Mouse (Mus musculus): Measurements from ENCODE around the gene Gp9. TPM values are rescaled to one million over a fixed set of nuclear protein-coding genes. Genes with fewer than 3 reads are reported as not detected.
"Not testable (repeated sequence)": the region's sequence is repeated elsewhere in the genome, so short reads cannot be mapped to it uniquely, and the experiment has no call there.

Gp9 gene
- total RNA-seq, 4 experiments from 2014 or later: not detected

DNA sequence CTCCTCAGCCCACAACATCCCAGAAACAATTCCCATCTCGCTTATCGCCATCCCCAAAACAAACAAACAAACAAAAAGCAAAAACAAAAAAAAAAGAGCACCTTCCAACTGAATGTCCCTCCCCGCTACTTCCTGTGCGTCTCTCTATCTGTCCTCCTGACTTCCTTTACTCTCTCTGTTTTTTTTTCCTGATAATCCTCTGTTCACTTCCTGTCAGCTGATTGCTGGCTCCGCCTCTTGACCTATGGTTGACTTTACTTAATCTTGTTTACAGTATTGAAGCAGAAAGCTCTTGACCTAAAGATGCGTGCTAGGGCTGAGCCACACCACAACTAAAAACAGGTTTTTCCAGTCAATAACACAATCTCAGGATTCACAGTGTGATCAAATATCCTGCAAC is 29.3 kb upstream of the Gp9 start:
- DNase-seq (ENCODE audit: low spot score in 2 of 2): no peak

DNA sequence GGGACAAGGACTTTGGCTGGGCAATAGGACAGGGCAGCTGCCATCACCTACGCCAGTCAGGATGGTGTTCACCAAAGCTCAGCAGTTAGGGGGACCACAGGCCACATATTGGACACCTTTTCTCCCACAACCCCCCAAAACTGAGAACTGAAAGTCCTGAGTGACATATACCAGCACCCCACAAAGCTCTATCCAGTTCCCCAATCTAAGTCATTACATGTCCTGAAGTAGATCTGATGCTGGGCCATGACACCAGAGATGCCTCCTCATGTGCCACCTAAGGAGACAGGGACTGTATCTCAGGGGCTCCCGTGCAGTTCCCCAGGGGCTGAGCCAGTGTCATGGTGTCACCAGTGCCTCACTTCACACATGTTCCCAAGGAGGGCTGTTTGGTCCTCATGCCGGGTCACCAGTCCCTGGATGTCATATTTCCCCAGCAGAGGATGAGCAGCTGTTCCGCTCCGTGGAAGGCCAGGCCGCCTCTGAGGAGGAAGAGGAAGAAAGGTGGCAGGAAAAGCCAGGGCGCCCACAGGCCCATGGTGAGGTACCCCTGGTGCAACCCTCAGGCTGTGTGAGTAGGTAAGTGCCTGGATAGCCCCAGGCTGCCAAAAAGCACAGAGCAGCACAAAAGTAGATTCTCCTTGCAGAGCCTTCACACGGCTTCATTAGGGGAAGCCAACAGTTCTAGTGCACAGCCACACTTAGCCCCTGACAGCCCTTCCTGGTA is 27.5 kb upstream of the Gp9 start:
- no peak for DNase-seq (ENCODE audit: low spot score in 2 of 2)

DNA sequence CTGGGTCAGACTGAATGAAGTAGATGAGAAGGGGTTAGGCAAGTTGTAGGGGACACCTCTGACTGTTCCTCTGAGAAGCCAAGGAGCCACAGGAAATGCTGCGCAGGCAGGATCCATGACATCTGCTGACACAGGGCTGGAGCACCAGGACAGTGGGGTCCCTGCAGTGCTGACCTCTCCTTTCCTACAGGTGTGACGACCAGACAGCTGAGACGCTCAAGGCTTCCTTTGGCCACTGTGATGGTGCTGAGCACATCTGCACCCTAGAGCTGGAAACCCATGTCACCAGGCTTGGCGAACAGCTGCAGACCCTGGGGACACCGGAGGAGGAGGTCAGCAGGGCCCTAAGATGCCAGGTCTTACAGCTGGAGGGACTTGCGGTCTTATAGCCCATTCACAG is 26.3 kb upstream of the Gp9 start:
- DNase-seq (ENCODE audit: low spot score in 2 of 2): no peak

DNA sequence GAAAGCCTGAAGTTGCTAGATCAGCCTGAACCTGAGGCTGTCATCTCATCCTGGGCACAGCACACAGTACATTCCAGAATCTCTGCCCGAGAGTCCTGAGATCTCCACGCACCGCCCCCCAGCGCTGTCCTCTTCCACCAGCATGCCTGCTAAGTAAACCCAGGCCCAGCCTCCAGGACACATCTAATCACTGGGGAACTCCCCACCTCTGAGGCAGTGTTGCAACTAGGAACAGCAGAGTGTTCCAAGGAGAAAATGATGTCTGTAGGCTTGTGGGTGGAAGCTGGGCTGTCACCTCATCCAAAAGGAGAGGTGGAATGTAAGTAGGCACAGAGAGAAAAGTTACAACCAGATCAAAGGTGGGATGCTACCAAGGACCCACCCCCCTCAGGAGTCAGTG is 22.7 kb upstream of the Gp9 start:
- no peak for DNase-seq (ENCODE audit: low spot score in 2 of 2)

DNA sequence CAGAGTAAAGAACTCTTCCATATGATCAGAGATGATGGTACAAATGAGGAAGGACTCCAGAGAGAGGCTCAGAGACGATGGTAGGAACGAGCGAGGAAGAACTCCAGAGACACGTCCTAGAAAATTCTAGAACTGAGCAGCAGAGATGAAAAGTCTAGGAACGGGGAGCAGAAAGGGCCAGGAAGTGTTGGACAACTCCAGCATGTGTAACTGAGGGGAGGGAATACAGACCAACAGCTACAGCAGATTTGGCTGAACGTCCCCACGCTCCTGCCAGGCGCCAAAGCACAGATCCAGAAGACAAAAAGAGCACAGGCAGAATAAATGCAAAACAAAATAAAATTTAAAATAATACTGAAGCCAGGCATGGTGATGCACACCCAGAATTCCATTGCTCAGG is 21.0 kb upstream of the Gp9 start:
- no peak for DNase-seq (ENCODE audit: low spot score in 2 of 2)

DNA sequence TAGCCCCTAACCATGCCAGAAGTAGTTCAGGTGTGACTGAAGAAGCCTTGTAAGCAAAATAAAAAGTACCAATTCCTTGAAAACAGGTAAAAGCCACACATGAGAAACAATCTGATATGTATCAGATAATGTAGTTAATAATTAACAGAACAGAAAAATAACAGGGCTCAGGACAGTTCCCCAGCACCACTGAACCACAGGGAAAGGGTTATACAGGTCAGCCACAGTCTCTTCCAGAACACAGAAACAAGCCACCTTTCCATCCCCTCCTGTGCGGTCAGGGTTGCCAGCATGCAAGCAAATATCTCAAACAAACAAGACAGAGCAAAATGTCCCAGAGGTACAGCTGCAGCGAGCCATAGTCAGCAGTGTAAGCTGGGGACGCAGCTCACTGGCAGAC is 18.5 kb upstream of the Gp9 start:
- DNase-seq (ENCODE audit: low spot score in 2 of 2): no peak

DNA sequence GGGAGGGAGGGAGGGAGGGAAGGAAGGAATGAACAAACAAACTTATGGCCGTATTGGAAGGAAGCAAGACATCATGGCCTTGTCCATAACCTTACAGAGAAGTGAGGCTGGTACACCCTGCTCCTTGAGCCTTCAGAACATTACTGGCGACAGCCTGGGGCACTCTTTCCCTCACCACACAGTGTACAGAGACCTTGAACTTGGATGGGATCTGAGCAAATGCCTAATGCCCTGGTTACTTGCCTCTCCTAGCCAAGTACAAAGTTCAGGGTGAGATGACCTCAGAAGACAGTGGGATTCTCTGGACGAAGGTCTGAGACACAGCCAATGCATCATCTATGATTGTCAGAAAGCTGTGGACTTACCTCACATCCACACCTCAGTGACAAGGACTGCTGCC is 18.0 kb upstream of the Gp9 start:
- DNase-seq (ENCODE audit: low spot score in 2 of 2): no peak

DNA sequence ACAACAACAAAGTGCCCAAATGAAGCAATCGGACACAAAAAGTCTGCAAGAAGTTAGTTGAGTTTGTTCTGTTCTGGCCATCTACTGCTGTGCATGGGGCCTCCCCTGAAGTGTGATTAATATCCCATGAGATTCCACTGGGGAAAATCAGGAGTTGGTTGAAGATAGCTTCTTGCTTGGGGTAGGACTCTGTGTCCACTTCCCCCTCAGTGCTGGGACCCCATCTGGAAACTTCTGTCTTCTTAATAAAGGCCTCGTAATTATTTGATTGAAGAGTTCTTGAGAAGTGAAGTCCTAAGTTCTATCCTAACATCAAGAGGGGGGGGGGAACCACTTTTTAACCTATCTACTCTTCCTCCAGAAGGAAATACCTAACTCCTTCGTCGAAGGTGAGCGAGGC is 15.7 kb upstream of the Gp9 start:
- no peak for DNase-seq (ENCODE audit: low spot score in 2 of 2)

DNA sequence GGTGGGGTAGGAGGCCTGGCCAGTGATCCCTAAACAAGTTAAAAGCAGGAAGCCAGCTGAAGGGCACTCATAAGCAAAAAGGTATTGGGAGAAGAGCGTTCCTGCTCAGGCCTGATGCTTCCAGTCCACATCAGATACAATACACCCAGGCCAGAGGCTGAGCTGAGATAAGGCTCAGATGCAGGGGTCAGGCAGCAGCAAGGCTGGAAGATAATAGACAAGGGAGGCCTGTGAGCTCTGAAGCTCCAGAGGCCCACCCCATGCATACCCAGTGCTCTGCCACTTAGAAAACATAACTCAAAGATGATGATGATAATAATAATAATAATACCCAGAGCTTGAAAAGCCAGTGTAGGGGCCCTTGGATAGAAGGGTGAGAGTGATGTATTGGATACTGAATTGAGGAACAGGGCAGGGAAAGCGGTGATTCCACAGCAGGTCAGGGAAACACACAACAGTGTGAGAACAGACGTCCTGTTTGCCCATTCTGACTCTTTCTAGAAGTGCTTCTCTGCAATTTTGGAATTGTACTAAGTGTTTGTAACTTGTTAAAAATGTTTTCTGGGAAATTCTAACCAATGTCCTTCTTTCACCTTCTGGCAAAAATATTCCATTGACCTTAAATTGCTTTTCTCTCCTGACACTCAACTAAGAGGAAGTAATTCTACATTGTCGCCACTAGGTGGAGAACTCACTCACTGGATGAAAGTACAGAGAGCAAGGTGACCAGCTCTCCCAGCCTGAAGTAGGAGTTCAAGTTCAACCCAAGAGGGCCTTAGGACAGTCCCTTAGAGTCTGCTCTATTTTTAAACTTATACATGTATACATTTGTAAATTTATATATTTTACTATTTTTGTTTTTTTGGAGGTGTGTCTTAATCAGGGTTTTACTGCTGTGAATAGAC is 14.2 kb upstream of the Gp9 start:
- no peak for DNase-seq (ENCODE audit: low spot score in 2 of 2)

DNA sequence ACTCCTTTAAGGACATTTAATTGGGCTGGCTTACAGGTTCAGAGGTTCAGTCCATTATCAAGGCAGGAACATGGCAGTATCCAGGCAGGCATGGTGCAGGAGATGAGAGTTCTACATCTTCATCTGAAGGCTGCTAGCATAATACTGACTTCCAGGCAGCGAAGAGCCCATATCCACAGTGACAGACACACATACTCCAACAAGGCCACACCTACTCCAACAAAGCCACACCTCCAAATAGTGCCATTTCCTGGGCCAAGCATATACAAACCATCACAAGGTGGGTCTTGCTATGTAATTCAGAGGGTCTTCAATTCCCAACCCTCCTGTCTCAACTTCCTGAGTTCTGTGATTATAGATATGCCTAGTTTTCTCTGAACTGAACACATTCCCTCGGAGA is 13.6 kb upstream of the Gp9 start:
- DNase-seq (ENCODE audit: low spot score in 2 of 2): not testable (repeated sequence)

DNA sequence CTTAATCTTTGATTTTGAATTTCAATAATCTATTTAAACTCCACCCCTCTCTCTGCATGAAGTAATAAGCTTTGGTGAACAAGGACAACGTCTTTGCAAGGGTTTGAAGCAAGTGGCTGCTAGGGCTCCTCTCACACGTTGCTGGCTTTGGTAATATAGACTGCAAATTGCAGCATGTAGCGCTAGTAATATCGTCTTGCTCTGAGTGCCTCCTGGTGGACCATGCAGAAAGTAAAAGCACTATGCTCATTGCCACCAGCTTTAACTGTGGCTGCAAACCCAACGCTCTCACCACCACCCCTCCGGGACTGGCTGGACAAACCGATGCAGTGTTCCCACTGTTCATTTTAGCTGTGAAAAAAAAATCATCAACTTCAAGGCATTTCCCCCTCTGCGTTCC is 7.2 kb upstream of the Gp9 start:
- DNase-seq (ENCODE audit: low spot score in 2 of 2): no peak

DNA sequence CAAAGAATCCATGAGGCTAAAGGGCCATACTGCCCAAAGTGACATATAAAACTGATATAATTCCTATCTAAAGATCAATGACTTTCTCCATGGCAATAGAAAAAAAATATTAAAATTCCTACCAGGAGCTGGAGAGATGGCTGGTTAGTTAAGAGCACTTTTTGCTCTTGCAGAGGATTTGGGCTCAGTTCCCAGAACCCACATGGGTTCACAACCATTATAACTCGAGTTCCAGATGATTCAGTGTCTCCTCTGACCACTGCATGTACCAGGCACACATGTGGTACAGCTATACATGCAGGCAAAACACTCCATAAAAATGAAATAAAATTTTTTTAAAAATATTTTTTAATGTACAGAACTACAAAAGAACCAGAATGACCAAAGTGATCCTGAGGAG is 3.4 kb upstream of the Gp9 start:
- no peak for DNase-seq (ENCODE audit: low spot score in 2 of 2)

DNA sequence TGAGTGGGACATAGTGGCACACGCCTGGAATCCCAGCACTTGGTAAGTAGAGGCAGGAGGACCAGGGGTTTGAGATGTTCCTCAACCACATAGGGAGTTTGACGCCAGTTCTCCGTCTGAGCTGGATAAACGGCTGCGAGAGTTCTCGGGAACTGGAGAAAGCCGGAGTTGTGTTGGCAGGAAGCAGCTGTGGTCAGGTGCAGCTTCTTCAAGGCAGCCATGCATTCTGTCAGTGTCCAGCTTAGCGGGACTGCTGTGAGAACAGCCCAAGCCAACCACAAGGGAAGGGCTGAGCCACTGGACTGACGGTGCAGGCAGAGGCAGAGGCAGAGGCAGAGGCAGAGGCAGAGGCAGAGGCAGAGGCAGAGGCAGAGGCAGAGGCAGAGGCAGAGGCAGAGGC is 3.0 kb upstream of the Gp9 start:
- no peak for DNase-seq (ENCODE audit: low spot score in 2 of 2)

DNA sequence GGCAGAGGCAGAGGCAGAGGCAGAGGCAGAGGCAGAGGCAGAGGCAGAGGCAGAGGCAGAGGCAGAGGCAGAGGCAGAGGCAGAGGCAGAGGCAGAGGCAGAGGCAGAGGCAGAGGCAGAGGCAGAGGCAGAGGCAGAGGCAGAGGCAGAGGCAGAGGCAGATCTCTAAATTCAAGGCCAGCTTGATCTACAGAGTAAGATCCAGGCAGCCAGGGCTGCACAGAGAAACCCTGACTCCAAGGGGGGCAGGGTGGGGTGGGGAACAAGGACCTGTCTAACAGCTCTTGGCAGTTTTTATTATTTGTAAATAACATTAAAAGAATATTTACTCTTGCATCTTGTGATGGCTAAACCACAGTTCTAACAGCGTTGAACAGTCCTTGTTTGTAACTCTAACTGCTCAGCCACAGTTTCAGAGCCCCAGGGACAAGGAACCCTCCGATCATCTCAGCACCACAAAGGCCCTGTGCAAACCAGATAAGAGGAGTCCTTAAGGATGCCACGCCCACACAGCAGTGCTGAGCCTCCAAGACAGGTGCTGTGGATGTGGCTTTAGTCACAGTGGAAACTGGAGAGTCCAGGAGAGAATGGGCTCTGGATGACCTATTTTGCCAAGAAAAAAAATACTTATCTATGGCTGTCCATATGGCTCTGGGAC is 2.2 kb upstream of the Gp9 start:
- DNase-seq (ENCODE audit: low spot score in 2 of 2): no peak

DNA sequence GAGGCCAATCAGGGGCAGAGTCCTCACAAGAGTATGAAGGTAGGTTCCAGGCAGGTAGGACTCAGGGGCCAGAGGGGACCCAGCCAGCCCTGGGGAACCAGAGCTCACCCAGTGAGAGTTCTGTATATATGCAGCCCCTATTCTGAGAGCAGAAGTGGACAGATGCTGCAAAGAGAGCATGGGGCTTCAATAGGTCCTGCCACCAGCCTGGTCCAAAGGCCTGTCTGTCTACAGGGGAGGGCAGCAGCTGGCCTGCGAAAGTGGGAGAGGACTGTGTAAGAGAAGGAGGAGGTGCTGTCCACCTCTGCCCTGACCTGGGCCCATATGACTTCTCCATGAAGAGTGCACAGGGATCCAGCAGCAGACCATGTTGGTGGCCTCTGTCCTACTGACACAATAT is 1.2 kb upstream of the Gp9 start:
- DNase-seq (ENCODE audit: low spot score in 2 of 2): no peak

DNA sequence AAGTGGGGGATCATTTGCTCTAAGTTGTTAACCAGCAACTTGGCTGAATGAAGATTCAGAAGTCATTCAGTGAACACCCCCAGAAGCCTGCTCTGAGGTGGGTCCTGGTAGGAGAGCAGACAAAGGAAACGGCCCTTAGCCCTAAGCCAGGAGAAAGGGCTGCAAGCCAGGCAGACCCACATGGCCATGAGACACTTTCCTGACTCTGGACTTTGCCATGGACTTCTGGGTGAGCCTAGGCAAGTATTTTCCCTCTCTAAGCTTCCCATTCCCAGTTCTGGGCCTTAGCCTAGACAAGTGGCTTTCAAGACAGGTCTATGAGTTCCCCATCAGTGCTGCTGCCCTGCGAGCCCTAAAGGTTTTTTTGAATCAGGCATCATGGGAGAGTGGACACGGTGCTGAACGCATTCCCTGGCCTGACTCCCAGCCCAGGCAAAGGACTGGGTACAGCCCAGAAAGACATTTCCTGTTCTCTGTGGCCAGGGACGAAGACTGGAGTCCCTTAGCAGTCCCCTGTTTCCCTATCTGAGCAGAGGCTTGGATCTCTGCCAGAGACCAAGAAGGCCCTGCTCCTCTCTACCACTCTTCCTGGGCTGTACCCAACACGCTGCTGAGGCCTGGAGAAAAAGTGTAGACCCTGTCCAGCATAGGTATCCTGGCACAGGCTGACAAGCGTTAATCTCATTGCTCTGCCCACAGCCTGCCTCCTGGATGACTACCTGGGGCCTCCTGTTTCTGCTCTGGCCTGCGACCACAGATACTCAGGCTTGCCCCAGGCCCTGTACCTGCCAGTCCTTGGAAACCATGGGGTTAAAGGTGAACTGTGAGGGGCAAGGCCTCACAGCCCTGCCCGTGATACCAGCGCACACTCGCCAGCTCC is 662 bp downstream of the Gp9 start:
- DNase-seq (ENCODE audit: low spot score in 2 of 2): no peak

DNA sequence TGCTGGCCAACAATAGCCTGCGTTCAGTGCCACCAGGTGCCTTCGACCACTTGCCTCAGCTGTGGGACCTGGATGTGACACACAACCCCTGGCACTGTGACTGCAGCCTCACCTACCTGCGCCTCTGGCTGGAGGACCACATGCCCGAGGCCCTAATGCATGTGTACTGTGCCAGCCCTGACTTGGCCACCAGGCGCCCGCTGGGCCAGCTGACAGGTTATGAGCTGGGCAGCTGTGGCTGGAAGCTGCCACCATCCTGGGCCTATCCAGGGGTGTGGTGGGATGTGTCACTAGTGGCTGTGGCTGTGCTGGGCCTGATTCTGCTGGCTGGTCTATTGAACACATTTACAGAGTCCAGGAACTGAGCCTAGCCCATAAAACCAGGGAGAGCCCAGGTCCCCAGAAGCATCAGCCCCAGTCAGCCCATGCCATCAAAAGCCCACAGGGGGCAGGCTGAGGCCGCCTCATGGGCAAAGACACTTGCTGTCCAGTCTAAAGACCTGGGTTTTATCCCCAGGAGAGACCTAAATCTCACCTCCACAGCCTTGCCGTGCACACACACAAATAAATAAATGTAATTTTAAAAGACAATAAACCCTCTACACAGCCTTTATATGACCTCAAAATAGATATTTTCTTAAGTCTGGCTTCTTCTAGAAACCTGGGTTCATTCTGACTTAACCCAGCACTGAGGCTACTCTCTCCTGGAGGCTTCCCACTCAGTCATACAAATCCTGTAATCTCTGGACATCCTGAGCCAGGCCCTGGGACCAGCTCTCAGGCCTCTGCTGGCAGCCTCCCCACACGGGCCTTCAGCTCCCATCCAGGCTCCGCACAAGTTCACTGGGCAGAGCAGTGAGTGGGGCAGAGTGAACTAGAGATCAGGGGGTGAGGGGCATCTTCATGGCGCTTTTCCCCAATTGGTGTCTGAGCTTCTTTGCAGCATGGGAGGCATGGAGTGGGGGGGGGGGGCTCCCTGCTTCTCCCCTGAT is 1.6 kb downstream of the Gp9 start:
- no peak for DNase-seq (ENCODE audit: low spot score in 2 of 2)

DNA sequence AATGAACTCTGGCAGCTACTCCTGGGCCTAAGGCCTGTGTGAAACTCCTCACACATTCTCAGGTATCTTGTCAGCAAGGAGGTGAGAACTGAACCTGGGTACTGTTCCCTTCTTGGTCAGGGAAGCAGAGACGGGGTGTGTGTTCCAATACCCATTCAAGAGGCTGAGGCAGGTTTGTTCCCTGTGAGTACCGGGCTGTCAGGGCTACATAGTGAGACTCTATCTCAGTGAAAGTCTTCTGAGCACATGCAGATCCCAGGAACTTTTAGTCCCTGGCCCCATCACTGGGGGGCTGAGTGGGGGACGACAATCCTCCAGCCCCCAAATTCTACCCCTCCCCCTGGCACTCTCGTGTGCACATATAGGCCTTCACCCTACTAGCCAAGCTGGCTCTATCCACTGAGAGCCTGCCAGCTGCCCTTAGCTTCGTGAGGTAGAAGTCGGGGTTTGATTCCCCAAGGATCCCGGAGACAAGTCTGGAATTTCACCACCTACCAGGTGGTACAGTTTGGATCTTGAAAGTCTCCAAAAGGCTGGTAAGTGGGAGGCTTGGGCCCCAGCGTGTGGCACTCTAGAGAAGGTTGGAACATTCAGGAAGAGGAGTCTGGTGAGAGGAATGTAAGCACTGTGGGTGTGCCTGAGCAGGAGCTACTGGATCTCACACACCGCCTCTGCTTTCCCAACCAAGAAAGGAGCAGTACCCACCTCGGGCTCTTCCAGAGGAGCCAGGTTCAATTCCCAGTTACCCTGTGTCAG is 2.9 kb downstream of the Gp9 start:
- DNase-seq (ENCODE audit: low spot score in 2 of 2): no peak

DNA sequence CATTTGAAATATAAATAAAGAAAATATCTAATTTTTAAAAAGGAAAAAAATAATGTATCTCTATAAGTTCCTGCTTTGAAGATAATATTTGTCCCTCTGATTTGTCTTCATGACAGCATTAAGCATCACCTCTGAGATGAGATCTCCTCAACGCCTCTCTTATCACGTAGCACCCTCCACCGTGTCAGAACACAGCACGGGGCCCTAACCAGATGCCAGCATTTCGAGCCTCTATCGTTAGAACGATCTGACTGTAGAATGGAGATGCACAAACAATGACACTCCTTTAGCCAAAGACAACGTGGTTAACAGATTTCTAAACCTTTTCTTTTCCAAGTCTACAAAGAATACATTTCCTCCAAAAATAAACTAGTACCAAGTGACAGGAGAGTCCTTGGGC is 6.2 kb downstream of the Gp9 start:
- DNase-seq (ENCODE audit: low spot score in 2 of 2): no peak
